Mouse (Mus musculus) cerebellum, postnatal 4 days (tissue): Measurements from ENCODE around the gene Atp2a2.

Experiments
- DNase-seq, 2 experiments: peaks; one replicate each; pipeline ENCODE4 v3.0.0; 2022; ENCODE audit warnings: low spot score in 2 of 2, mixed read lengths in 1 of 2

Atp2a2 gene

GRCm38 (mm10) chr5:122409692-122410645, 92.1 kb downstream of the Atp2a2 start:
- DNase-seq: no peak

GRCm38 (mm10) chr5:122405537-122405936, 96.5 kb downstream of the Atp2a2 start:
- DNase-seq: no peak
